Mouse (Mus musculus) heart, postnatal 0 days (tissue): Measurements from ENCODE around the gene Olfr551.

Source experiments
- CTCF ChIP-seq: IDR thresholded peaks from 2 replicates; pipeline ENCODE4 v1.5.1; 2016; ENCODE audit warnings: antibody characterized with exemption, control low read depth, low read depth
- EP300 ChIP-seq: IDR thresholded peaks from 2 replicates; pipeline ENCODE4 v1.6.1; 2016; ENCODE audit warnings: antibody characterized with exemption, low read depth

- TF ChIP-seq CTCF (no peak), EP300 (no peak)
These were observed 51.1 kb downstream of the Olfr551 start, which contains the start of gene Olfr548-ps1 for GRCm38 (mm10) chr7:102540596-102540995.
